Mouse (Mus musculus) left cerebral cortex, adult 8-10 months (tissue): ENCODE measurements around the gene Tex36. TPM values are rescaled to one million over a fixed set of nuclear protein-coding genes. Genes with fewer than 3 reads are reported as not detected.

ENCODE experiments used
- total RNA-seq, 4 experiments: library from RNA; stranded (reverse); gene quantifications; 2 replicates each; pipeline ENCODE4 v1.2.4; 2022

The Tex36 gene
- total RNA-seq, 4 experiments from 2014 or later = not detected

Other genes with a start within 250 kb of the Tex36 start
- 10 to 100 TPM; 22.1 to 24.3 (median 22.8) TPM for gene Edrf1, start 35.4 kb upstream of the Tex36 start, total RNA-seq
- under 1 TPM in 1 of 4 experiments, not detected in 3; 0.13 TPM for gene Mmp21, start 77.9 kb upstream of the Tex36 start, total RNA-seq
- 10 to 100 TPM; 63.4 to 69.4 (median 68.0) TPM for gene Bccip, start 107.2 kb upstream of the Tex36 start, total RNA-seq
- 10 to 100 TPM; 15.3 to 22.4 (median 20.1) TPM for gene Uros, start 107.9 kb upstream of the Tex36 start, total RNA-seq
- 1 to 10 TPM; 3.3 to 4.5 (median 4.1) TPM for gene Fank1, start 174.7 kb upstream of the Tex36 start, total RNA-seq
- gene Dhx32, start 180.6 kb upstream of the Tex36 start, total RNA-seq = 10 to 100 TPM; 42.4 to 47.2 (median 43.2) TPM